Mouse (Mus musculus) adrenal gland, postnatal 36 days (tissue): Measurements from ENCODE around the gene Pcbd1. TPM values are rescaled to one million over a fixed set of nuclear protein-coding genes. Genes with fewer than 3 reads are reported as not detected.
A peak's percentile ranks its signal among the peaks of the same experiment; 100 is the strongest.

Experiments
- DNase-seq, 2 experiments: peaks; one replicate each; pipeline ENCODE4 v3.0.0; 2021; ENCODE audit warnings: mixed read lengths in 1 of 2
- long read RNA-seq, 2 experiments: library from polyadenylated mRNA; stranded (forward); transcript quantifications; one replicate each; pipeline ENCODE4 v2.0.0; 2021; ENCODE audit warnings: borderline sequencing depth in 2 of 2
- total RNA-seq, 2 experiments: library from RNA; stranded (reverse); gene quantifications; 2 replicates each; pipeline ENCODE4 v1.2.3; 2021

Pcbd1 gene
- total RNA-seq, result 10 to 100 TPM; 12.7 to 14.5 TPM
- long read RNA-seq, experiment 1, transcript Pcbd1-201 (4 exons, 789 nt), result major isoform, 16 of 19 reads
- long read RNA-seq, experiment 1, partial matches to known transcripts, result 2 of 19 reads
- long read RNA-seq, experiment 1, other reads (novel, unspliced or antisense), result 1 of 19 reads
- long read RNA-seq, experiment 2, transcript Pcbd1-201 (4 exons, 789 nt), result major isoform, 11 of 12 reads
- long read RNA-seq, experiment 2, partial matches to known transcripts, result 0 of 12 reads
- long read RNA-seq, experiment 2, other reads (novel, unspliced or antisense), result 1 of 12 reads

- DNase-seq, result peak; percentile 48 to 75
Measured at GRCm38 (mm10) chr10:61089170-61090142, at the start of gene Pcbd1. TSS of gene Pcbd1 (plus strand) at chr10:61089331.

- no peak for DNase-seq
Measured at GRCm38 (mm10) chr10:61039657-61040056, 49.5 kb upstream of the Pcbd1 start.

GRCm38 (mm10) chr10:61045081-61045480 lies 44.0 kb upstream of the Pcbd1 start:
- DNase-seq, result peak in 1 of 2 experiments; percentile 8

GRCm38 (mm10) chr10:61051993-61052613 lies 37.0 kb upstream of the Pcbd1 start:
- peak; percentile 65 to 74 for DNase-seq

GRCm38 (mm10) chr10:61056661-61057060 lies 32.5 kb upstream of the Pcbd1 start:
- DNase-seq, result no peak

- DNase-seq, result no peak
Measured at GRCm38 (mm10) chr10:61059101-61059500, 30.0 kb upstream of the Pcbd1 start.

GRCm38 (mm10) chr10:61059543-61060110 lies 29.5 kb upstream of the Pcbd1 start:
- DNase-seq, result no peak

- no peak for DNase-seq
Measured at GRCm38 (mm10) chr10:61063271-61063864, 25.8 kb upstream of the Pcbd1 start.

GRCm38 (mm10) chr10:61064635-61065034 lies 24.5 kb upstream of the Pcbd1 start:
- DNase-seq, result peak in 1 of 2 experiments; percentile 12

- no peak for DNase-seq
Measured at GRCm38 (mm10) chr10:61065287-61066005, 23.7 kb upstream of the Pcbd1 start.

- peak; percentile 30 to 70 for DNase-seq
Measured at GRCm38 (mm10) chr10:61068436-61069192, 20.5 kb upstream of the Pcbd1 start.

GRCm38 (mm10) chr10:61069248-61069647 lies 19.9 kb upstream of the Pcbd1 start:
- DNase-seq, result no peak

GRCm38 (mm10) chr10:61072324-61072723 lies 16.8 kb upstream of the Pcbd1 start:
- peak; percentile 38 to 69 for DNase-seq

- peak in 1 of 2 experiments; percentile 10 for DNase-seq
Measured at GRCm38 (mm10) chr10:61074643-61075042, 14.5 kb upstream of the Pcbd1 start.

GRCm38 (mm10) chr10:61075607-61076006 lies 13.5 kb upstream of the Pcbd1 start:
- no peak for DNase-seq

- DNase-seq, result peak; percentile 59 to 68
Measured at GRCm38 (mm10) chr10:61080227-61080930, 8.8 kb upstream of the Pcbd1 start.

GRCm38 (mm10) chr10:61080931-61081255 lies 8.2 kb upstream of the Pcbd1 start:
- peak; percentile 20 to 48 for DNase-seq

GRCm38 (mm10) chr10:61085364-61085763 lies 3.8 kb upstream of the Pcbd1 start:
- DNase-seq, result no peak

- DNase-seq, result no peak
Measured at GRCm38 (mm10) chr10:61086502-61086901, 2.6 kb upstream of the Pcbd1 start.

GRCm38 (mm10) chr10:61088468-61088867 lies 663 bp upstream of the Pcbd1 start:
- DNase-seq, result no peak
